Mouse (Mus musculus) lung, adult 2 months (tissue): Measurements from ENCODE around the gene Rbm44. TPM values are rescaled to one million over a fixed set of nuclear protein-coding genes. Genes with fewer than 3 reads are reported as not detected.
A peak's percentile ranks its signal among the peaks of the same experiment; 100 is the strongest.

Experiments
- DNase-seq: peaks from one replicate; pipeline ENCODE4 v3.0.0; 2022
- H3K4me1 ChIP-seq: fragments of 200-500 bp; 2 replicates; pipeline ENCODE4 v1.6.1; 2011; ENCODE audit warnings: low read length; ENCODE audit not compliant: control insufficient read depth, insufficient read depth
- H3K4me3 ChIP-seq: fragments of 200-500 bp; replicated peaks from 2 replicates; pipeline ENCODE3; 2011; ENCODE audit warnings: low read depth, mild to moderate bottlenecking, control low read depth, low read length; ENCODE audit errors: extremely low read depth
- CTCF ChIP-seq: fragments of 200-500 bp; IDR thresholded peaks from 2 replicates; pipeline ENCODE4 v1.5.1; 2011; ENCODE audit warnings: mild to moderate bottlenecking, low read length, control low read depth; ENCODE audit not compliant: insufficient read depth
- POLR2A ChIP-seq: fragments of 200-500 bp; IDR thresholded peaks from 2 replicates; pipeline ENCODE4 v1.6.1; 2011; ENCODE audit warnings: low read depth, mild to moderate bottlenecking, control low read depth, low read length, borderline replicate concordance; ENCODE audit errors: extremely low read depth
- WGBS: fragments of 180-500 bp; shearing (Covaris S2); methylation state at CpG from one replicate; pipeline ENCODE4 v1.1.7; 2018; 5-methylcytosine and 5-hydroxymethylcytosine counted together
- polyA plus RNA-seq: library from polyadenylated mRNA; depleted of rRNA; stranded (reverse); fragments of >200 nt; gene quantifications from 2 replicates; pipeline ENCODE4 v1.2.3, GENCODE M21; 2012

Gene Rbm44
- polyA plus RNA-seq, 1 experiment: not detected

DNA sequence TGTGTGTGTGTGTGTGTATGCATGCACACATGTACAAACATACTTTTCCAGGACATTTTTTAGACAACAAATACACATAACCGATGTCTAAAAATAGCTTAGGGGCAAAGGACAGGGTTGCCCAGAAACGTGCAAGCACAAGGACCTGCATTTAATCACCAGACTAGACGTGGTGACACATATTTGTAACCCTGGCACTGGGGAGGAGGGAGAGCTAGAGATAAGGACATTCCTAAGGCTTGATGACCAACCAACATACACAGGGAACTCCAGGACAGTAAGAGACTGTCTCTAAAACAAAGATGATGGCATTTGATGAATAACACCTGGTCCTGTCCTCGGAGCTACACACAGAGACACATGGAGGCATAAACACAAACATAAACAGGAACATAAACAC, 35.6 kb upstream of the Rbm44 start:
- no peaks in the 10 kb centered on the region for H3K4me1 ChIP-seq
- TF ChIP-seq POLR2A (no peak), CTCF (no peak)
- no peak for DNase-seq
- 38% methylated on average over 4 of the region's 4 CpGs for WGBS
- H3K4me3 ChIP-seq: no peak overlapping the region

DNA sequence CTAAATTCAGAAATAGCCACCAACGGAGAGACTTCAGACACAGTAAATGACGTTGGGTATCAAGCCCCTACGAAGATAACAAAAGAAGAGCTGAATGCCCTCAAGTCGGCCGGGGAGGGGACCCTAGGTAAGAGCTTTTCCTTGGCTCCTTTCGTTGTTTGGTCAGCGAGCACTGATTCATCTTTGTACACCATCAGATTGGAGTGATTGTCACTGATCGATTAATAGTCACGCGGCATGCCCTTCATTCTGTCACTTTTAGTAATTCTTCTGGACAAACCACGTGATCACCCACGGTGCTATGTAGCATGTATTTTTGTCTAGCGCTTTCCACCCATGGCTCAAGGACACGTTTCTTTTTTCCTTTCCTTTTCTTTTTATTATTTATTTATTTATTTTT, 32.7 kb upstream of the Rbm44 start:
- DNase-seq: no peak
- WGBS: 91% methylated on average over 14 of the region's 14 CpGs
- no peak overlapping the region for H3K4me3 ChIP-seq
- no peaks in the 10 kb centered on the region for H3K4me1 ChIP-seq
- TF ChIP-seq CTCF (no peak), POLR2A (no peak)

DNA sequence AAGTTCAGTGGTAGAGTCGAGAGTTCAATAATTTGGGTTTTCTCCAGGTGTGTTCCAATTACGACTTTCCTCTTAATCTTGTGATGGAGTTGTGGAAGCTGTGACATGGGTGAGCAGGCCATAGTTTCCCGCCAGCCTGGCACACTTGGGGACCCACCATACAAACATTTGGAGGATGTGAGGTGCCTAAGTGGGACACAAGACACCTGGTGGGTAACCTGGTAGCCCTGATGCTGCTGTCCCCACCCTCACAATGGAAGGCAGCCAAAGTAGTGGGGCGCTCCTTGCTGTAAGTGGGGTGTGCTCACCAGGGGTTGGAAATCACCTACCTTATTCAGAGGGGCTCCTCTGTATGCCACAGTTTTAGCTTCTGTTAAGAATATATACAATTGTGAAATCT, 32.3 kb upstream of the Rbm44 start:
- no peak for TF ChIP-seq CTCF
- no peak for TF ChIP-seq POLR2A
- 95% methylated on average over 4 of the region's 4 CpGs for WGBS
- H3K4me3 ChIP-seq: no peak overlapping the region
- DNase-seq: no peak
- no peaks in the 10 kb centered on the region for H3K4me1 ChIP-seq

DNA sequence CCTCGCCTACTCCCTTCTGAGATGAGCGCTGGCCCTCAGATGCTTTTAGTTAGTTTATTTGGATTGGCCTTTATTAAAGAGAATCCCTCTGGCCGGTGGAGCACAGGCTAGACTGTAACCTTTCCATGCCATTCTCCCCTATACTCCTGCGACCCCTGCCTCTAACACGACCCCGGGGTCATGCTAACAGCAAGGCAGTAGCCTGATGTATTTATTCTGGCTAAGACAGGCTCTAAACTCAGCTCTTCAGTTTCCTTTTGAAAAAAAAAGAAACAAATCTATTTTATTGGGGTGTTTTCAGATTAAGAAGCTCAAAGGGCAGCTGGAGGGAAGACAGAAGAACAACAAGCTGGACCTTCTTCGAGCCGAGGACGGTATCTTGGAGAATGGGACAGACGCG, 22.8 kb upstream of the Rbm44 start:
- DNase-seq: no peak
- 82% methylated on average over 11 of the region's 11 CpGs for WGBS
- no peaks in the 10 kb centered on the region for H3K4me1 ChIP-seq
- TF ChIP-seq POLR2A (no peak), CTCF (no peak)
- no peak overlapping the region for H3K4me3 ChIP-seq

DNA sequence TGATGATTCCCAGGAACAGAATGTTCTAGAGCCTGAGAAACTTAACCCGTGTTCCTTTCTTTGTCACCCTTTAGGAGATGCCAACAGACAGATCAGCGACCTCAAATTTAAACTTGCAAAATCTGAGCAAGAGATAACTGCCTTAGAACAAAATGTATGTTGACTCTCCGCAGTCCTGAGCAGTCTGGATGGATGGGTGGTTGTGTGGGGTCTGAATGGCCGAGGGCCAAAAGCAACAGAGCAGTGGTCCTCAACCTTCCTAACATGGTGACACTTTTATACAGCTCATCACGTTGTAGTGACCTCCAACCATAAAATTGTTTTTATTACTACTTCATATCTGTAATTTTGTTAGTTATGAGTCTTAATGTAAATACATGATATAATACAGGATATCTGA, 21.9 kb upstream of the Rbm44 start:
- H3K4me1 ChIP-seq: no peaks in the 10 kb centered on the region
- no peak overlapping the region for H3K4me3 ChIP-seq
- no peak for TF ChIP-seq POLR2A
- DNase-seq: no peak
- 88% methylated on average over 5 of the region's 5 CpGs for whole genome bisulfite sequencing

DNA sequence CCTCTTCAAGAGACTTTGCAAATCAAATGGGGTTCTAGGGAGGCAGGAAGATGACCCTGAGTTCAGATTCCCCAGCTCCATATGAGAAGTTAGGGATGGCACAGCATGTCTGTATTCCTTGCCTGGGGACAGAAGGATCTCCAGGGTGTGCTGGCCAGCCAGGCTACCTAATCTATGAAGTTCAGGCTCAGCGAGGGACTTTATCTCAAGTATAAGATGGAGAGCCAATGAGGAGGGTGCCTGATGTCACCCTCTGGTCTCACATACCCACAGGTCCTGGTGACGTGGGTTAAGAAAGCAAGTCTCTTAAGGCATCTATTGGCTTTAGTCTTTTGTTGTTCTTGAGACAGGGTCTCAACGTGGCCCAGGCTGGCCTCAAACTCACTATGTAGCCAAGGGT, 21.4 kb upstream of the Rbm44 start:
- no peak overlapping the region for H3K4me3 ChIP-seq
- 92% methylated on average over 3 of the region's 3 CpGs for WGBS
- no peak for TF ChIP-seq POLR2A
- TF ChIP-seq CTCF: no peak

DNA sequence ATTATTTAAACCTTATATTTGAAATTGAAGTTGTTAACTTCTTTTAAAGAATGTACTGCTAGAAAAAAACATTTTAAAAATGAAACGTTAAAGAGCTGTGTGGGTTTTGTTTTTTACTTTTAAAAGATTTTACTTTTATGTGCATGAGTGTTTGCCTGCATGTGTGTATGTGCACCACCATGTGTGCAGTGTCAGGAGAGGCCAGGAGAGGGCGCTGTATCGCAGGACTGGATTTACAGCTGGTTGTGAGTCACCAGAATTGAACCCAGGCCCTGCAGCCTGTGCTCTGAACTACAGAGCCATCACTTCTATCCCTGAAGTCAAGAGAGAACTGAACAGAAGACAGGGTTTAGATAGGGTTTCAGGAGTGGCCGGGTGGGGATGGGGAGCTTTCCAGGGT, 16.0 kb upstream of the Rbm44 start:
- no peaks in the 10 kb centered on the region for H3K4me1 ChIP-seq
- WGBS: 95% methylated on average over 4 of the region's 4 CpGs
- DNase-seq: no peak
- TF ChIP-seq POLR2A (no peak), CTCF (0 out of 2 replicates have a peak, but pooled peaks have one; percentile 6)
- no peak overlapping the region for H3K4me3 ChIP-seq

More for the DNA sequence above, 21.4 kb upstream of the Rbm44 start:
- DNase-seq: no peak
- no peaks in the 10 kb centered on the region for H3K4me1 ChIP-seq

DNA sequence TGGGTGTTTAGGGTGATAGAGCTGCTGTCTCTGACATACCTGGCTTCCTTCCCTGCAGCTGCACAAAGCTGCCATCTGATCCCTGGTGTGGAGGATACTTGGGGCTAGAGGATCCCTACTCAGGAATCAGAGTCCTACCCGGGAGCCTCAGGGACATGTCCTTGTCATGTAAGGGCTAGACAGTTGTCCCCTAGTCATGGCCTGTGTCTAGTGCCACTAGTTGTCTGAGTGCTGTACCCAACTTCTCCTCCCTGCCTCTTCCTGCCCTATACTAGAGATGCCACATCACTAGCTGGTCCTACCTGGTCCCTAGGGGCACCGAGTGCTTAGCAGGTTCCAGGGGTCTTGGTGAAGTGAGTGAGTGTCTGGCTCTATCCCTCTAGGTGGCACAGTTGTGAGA, 7.9 kb upstream of the Rbm44 start:
- WGBS: 85% methylated on average over 2 of the region's 2 CpGs
- no peak overlapping the region for H3K4me3 ChIP-seq
- no peaks in the 10 kb centered on the region for H3K4me1 ChIP-seq
- no peak for DNase-seq
- no peak for TF ChIP-seq POLR2A

DNA sequence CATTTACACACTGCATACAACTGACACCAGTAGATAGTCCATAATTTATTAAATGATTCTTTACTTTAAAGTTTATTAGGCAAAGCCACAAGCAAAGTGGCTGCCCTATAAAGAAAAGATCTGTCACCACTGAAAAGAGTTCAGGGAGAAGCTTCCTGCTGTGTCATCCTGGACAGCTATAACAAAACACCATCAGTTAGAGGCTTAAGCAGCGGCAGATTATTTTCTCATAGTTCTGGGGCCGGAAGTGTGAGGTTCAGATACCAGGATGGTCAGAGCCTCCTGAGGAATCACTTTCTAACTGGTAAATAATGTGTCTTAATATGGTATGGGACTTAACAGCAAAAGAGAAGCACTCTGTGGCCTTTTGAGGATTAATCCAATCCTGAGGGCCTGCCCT, 6.6 kb downstream of the Rbm44 start:
- H3K4me3 ChIP-seq: no peak overlapping the region
- no peaks in the 10 kb centered on the region for H3K4me1 ChIP-seq
- WGBS: 59% methylated on average over 2 of the region's 2 CpGs
- TF ChIP-seq CTCF: no peak
- TF ChIP-seq POLR2A: no peak
- DNase-seq: no peak

DNA sequence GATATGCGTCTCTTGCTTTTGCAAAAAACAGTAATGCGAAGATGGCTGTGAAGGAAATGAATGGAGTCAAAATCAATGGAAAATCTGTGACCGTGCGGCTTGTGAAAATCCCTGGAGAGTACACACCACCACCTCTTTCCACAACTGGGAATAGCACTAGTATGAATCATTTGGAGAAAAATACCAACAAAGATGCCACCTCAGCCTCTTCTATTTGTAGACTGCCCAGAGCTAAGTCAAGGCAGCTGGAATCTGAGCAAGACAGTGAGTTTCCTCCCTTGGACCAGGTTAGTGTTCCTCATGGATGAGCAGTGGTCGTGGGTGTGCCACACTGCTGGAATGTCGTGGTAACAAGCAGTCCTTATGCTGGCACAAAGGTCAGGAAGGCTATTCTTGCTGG, 21.9 kb downstream of the Rbm44 start:
- no peak for DNase-seq
- WGBS: 77% methylated on average over 6 of the region's 6 CpGs
- TF ChIP-seq POLR2A (no peak), CTCF (no peak)
- H3K4me1 ChIP-seq: no peaks in the 10 kb centered on the region
- H3K4me3 ChIP-seq: no peak overlapping the region

DNA sequence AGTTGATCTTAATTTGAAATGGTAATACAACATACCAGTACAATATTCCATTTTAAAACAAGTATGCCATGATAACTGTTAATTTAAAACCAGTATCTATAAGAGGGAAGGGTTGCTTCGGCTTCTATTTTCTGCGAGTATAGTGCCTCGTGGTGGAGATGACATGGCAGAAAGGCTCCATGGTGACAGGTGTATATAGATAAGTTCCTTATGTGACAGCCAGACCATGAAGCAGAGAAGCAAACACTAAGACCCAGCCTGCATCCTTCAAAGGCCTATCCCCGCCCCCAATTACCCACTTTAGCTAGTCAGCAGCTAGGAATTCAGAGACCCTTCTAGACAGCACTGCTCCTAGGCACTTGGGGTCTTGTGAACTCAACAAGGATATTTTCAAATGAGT, 24.3 kb downstream of the Rbm44 start:
- H3K4me3 ChIP-seq: no peak overlapping the region
- DNase-seq: no peak
- no peaks in the 10 kb centered on the region for H3K4me1 ChIP-seq
- 71% methylated on average over 4 of the region's 4 CpGs for WGBS
- TF ChIP-seq POLR2A (no peak), CTCF (no peak)

DNA sequence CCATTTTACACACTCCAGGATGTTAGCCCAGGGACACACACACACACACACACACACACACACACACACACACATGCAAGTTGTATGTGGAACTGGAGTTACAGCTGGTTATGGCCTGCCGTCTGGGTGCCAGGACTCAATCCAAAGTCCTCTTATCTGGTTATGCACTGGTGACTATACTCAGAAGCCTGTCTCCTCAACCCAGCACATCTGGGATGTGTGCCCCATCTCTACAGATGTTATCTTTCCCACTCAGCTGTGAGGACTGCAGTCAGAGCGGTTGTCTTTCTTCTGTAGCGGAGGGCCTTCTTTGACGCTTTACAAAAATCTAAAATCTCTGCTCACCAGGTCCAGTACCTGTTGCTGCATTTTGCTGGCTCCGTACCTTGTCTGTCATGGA, 29.9 kb downstream of the Rbm44 start:
- H3K4me1 ChIP-seq: peaks cover 6% of the 10 kb centered on the region
- no peak for DNase-seq
- no peak overlapping the region for H3K4me3 ChIP-seq
- 88% methylated on average over 5 of the region's 5 CpGs for WGBS
- TF ChIP-seq CTCF: no peak
- no peak for TF ChIP-seq POLR2A
